Mouse (Mus musculus) limb, embryonic 14.5 days (tissue): ENCODE data around the gene Ehmt2. TPM values are rescaled to one million over a fixed set of nuclear protein-coding genes. Genes with fewer than 3 reads are reported as not detected.

ENCODE experiments used
- ATAC-seq: fragments of 200-750 bp; cut with Nextera tagmentation; 2 replicates; pipeline ENCODE4 v1.8.0; 2017; ENCODE audit warnings: low read depth, moderate number of reproducible peaks, moderate TSS enrichment; ENCODE audit not compliant: low FRiP score
- DNase-seq: peaks from one replicate; pipeline ENCODE4 v3.0.0-alpha.2; 2015; ENCODE audit warnings: low spot score
- H3K27ac ChIP-seq: fragments of 300-500 bp; sonication (generic); replicated peaks from 2 replicates; pipeline ENCODE4 v1.5.1; 2014; ENCODE audit warnings: low read depth, mild to moderate bottlenecking, low read length, moderate library complexity, mixed read lengths
- H3K27me3 ChIP-seq: fragments of 300-500 bp; sonication (generic); 2 replicates; pipeline ENCODE4 v1.6.1; 2014; ENCODE audit warnings: low read length, mixed read lengths; ENCODE audit not compliant: control insufficient read depth, insufficient read depth
- H3K36me3 ChIP-seq: fragments of 300-500 bp; sonication (generic); 2 replicates; pipeline ENCODE4 v1.6.1; 2014; ENCODE audit warnings: mild to moderate bottlenecking, low read length, moderate library complexity, mixed read lengths; ENCODE audit not compliant: control insufficient read depth, insufficient read depth
- H3K4me1 ChIP-seq: fragments of 300-500 bp; sonication (generic); 2 replicates; pipeline ENCODE4 v1.6.1; 2014; ENCODE audit warnings: antibody characterized with exemption, low read length, mixed read lengths; ENCODE audit not compliant: control insufficient read depth, insufficient read depth
- H3K4me2 ChIP-seq: fragments of 300-500 bp; sonication (generic); replicated peaks from 2 replicates; pipeline ENCODE4 v1.6.1; 2014; ENCODE audit warnings: low read depth, mild to moderate bottlenecking, low read length, moderate library complexity; ENCODE audit not compliant: severe bottlenecking
- H3K4me3 ChIP-seq: fragments of 300-500 bp; sonication (generic); replicated peaks from 2 replicates; pipeline ENCODE4 v1.5.1; 2014; ENCODE audit warnings: low read length
- H3K9ac ChIP-seq: fragments of 300-500 bp; sonication (generic); 2 replicates; pipeline ENCODE4 v1.6.1; 2014; ENCODE audit warnings: mild to moderate bottlenecking, low read depth, low read length, moderate library complexity; ENCODE audit not compliant: severe bottlenecking
- H3K9me3 ChIP-seq: fragments of 300-500 bp; sonication (generic); 2 replicates; pipeline ENCODE4 v1.6.1; 2016; ENCODE audit warnings: low read length; ENCODE audit not compliant: control insufficient read depth
- POLR2A ChIP-seq: fragments of 200-500 bp; IDR thresholded peaks from 2 replicates; pipeline ENCODE4 v1.8.0; 2012; ENCODE audit warnings: inconsistent platforms, mild to moderate bottlenecking, moderate library complexity, borderline replicate concordance; ENCODE audit not compliant: insufficient read depth, insufficient read length; ENCODE audit errors: extremely low read depth
- WGBS: fragments of 180-500 bp; shearing (Covaris S2); extraction: QIAGEN DNeasy Blood & Tissue Kit; methylation state at CpG from one replicate; pipeline ENCODE4 v1.1.7; 2014; 5-methylcytosine and 5-hydroxymethylcytosine counted together
- polyA plus RNA-seq, 2 experiments: library from polyadenylated mRNA; depleted of rRNA in 1 of 2; stranded (reverse) in 1 of 2; unstranded in 1 of 2; fragments of >200 nt; fragmentation: Nextera tagmentation in 1 of 2; extraction: Ambion mirVana in 1 of 2; gene quantifications; 2 replicates each; pipeline versions ENCODE4 v1.2.1 to v1.2.3; 2012 to 2014

Ehmt2 gene
- polyA plus RNA-seq, 2 experiments, result 72.8 to 232 TPM

GRCm38 (mm10) chr17:34928841-34929240 is 30.6 kb downstream of the Ehmt2 start:
- 66% methylated on average over 4 of the region's 4 CpGs for WGBS
- DNase-seq (no peak), ATAC-seq (no peak)
- Histone ChIP-seq H3K4me3 (no peak overlapping the region), H3K36me3 (no peaks in the 10 kb centered on the region), H3K9me3 (no peaks in the 10 kb centered on the region), H3K4me2 (no peak overlapping the region), H3K27ac (no peak overlapping the region), H3K27me3 (no peaks in the 10 kb centered on the region), H3K9ac (no peak overlapping the region), H3K4me1 (peaks cover 5% of the 10 kb centered on the region)
- TF ChIP-seq POLR2A, result no peak

- Histone ChIP-seq H3K4me1 (peaks cover 5% of the 10 kb centered on the region), H3K4me3 (peak within 1 kb of the TSS; percentile 68), H3K9me3 (no peaks in the 10 kb centered on the region), H3K9ac (peak within 1 kb of the TSS; percentile 65), H3K27ac (no peak within 1 kb of the TSS), H3K4me2 (peak within 1 kb of the TSS; percentile 96), H3K27me3 (no peaks in the 10 kb centered on the region), H3K36me3 (peaks cover 12% of the 10 kb centered on the region)
- no peak for TF ChIP-seq POLR2A
- DNase-seq (peak; percentile 97), ATAC-seq (peak; percentile 97)
- WGBS, result under 1% methylated on average over 36 of the region's 38 CpGs
Observed at GRCm38 (mm10) chr17:34931061-34931734, 32.9 kb downstream of the Ehmt2 start, which contains the start of gene Neu1. Gene Neu1 (plus strand): TSS chr17:34931253.

- WGBS, result 9% methylated on average over 14 of the region's 14 CpGs
- H3K27ac ChIP-seq, result no peak overlapping the region
Observed at GRCm38 (mm10) chr17:34931735-34932098, 33.4 kb downstream of the Ehmt2 start.

GRCm38 (mm10) chr17:34932287-34932686 is 34.0 kb downstream of the Ehmt2 start:
- ATAC-seq (no peak), DNase-seq (no peak)
- WGBS, result 92% methylated on average over 8 of the region's 8 CpGs
- Histone ChIP-seq H3K4me2 (peak overlapping the region; percentile 96), H3K4me3 (peak overlapping the region; percentile 68), H3K4me1 (peaks cover 5% of the 10 kb centered on the region), H3K9ac (peak overlapping the region; percentile 65; the same call in 1 of the 2 replicates), H3K36me3 (peaks cover 12% of the 10 kb centered on the region), H3K27me3 (no peaks in the 10 kb centered on the region), H3K9me3 (no peaks in the 10 kb centered on the region), H3K27ac (no peak overlapping the region)
- no peak for TF ChIP-seq POLR2A

More at GRCm38 (mm10) chr17:34931735-34932098, 33.4 kb downstream of the Ehmt2 start:
- Histone ChIP-seq H3K27me3 (no peaks in the 10 kb centered on the region), H3K4me1 (peaks cover 5% of the 10 kb centered on the region), H3K9me3 (no peaks in the 10 kb centered on the region), H3K4me3 (peak overlapping the region; percentile 68), H3K36me3 (peaks cover 12% of the 10 kb centered on the region), H3K9ac (peak overlapping the region; percentile 65), H3K4me2 (peak overlapping the region; percentile 96)
- no peak for TF ChIP-seq POLR2A
- DNase-seq (no peak), ATAC-seq (no peak)

GRCm38 (mm10) chr17:34934031-34934430 is 35.8 kb downstream of the Ehmt2 start:
- H3K4me3 ChIP-seq, result no peak overlapping the region
- DNase-seq (no peak), ATAC-seq (no peak)
- H3K4me2 ChIP-seq, result no peak overlapping the region
- no peak overlapping the region for H3K9ac ChIP-seq
- H3K9me3 ChIP-seq, result no peaks in the 10 kb centered on the region
- 80% methylated on average over 23 of the region's 24 CpGs for WGBS
- no peaks in the 10 kb centered on the region for H3K27me3 ChIP-seq
- H3K4me1 ChIP-seq, result peaks cover 5% of the 10 kb centered on the region
- H3K36me3 ChIP-seq, result peaks cover 12% of the 10 kb centered on the region
- no peak overlapping the region for H3K27ac ChIP-seq
- no peak for TF ChIP-seq POLR2A
